Mouse (Mus musculus): ENCODE results near the gene Gdpd3.

DNA sequence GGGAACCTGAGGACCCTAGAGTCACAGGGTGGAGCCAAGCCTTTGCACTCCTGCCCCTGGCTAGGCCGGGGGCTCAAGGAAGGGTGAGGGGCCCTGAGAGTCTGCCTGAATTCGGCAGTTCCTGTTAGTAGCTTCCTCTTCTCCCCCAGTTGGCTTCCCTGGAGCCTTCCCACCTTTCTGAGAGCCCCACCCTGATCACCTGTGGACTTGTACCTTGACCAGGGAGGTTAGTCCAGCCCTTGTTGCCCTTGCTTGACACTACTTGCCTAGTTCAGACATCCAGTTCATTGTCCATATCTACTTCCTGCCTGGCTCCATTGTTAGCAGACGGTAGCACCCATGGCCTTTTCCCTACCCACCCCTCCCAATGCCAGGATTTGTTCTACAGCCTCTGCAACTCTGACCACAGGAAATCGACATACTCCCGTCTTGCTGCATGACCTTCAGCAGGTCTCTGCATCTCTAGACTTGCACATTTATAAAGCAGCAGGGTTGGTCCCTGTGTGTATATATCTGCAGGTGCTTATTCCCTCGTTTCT is 4.5 kb upstream of the Gdpd3 start:
- TF ChIP-seq EP300 (IDR thresholded peaks at IDR 0.05; ENCODE audit: low read depth) (no peak), CTCF (IDR thresholded peaks at IDR 0.05; ENCODE audit: low read depth) (no peak)

Measured in liver, postnatal 0 days (tissue).